Mouse (Mus musculus) MEL (cell line): ENCODE data around the gene Hnrnpul1.

Experiments used
- GABPA ChIP-seq: IDR thresholded peaks from 2 replicates; pipeline ENCODE4 v1.6.1; 2012; ENCODE audit warnings: low read depth, mild to moderate bottlenecking, inconsistent platforms, low read length, improper control_type of control experiment, moderate library complexity
- NRF1 ChIP-seq: IDR thresholded peaks from 2 replicates; pipeline ENCODE4 v1.6.1; 2014; ENCODE audit warnings: low read depth, mild to moderate bottlenecking, inconsistent platforms, low read length, improper control_type of control experiment, moderate library complexity; ENCODE audit not compliant: poor library complexity, insufficient read depth, severe bottlenecking
- POLR2A ChIP-seq, 2 experiments: IDR thresholded peaks; 2 replicates each; pipeline ENCODE4 v1.6.1; 2011 to 2012; ENCODE audit warnings: low read length in 2 of 2, mild to moderate bottlenecking in 2 of 2, control low read depth in 1 of 2, improper control_type of control experiment in 1 of 2, low read depth in 1 of 2, moderate library complexity in 1 of 2; ENCODE audit not compliant: control insufficient read depth in 1 of 2, insufficient read depth in 1 of 2, poor library complexity in 1 of 2

- TF ChIP-seq NRF1 (no peak), GABPA (no peak), POLR2A (IDR thresholded peaks at IDR 0.05; ENCODE audit: control insufficient read depth in 1 of 2, insufficient read depth in 1 of 2, low read depth in 1 of 2, low read length in 2 of 2, poor library complexity in 1 of 2) (no peak)
These were observed 78.3 kb downstream of the Hnrnpul1 start for GRCm38 (mm10) chr7:25676085-25676781.
